ENCODE assay signal across 10 mouse cellular contexts in genomic region chr2:108690091-108690490, GRCm38 (mm10).
DNase-seq lines count a peak whose midpoint lies in the region; ATAC-seq lines count a peak whose summit lies in the region.
"Had no signal": no experiment of that assay in that cellular context is flagged by ENCODE, and none has a peak within 500 bp of the region (broad histone marks: within the 10 kb centered on the region; RNA-seq: fewer than 3 reads in every experiment).

No protein-coding gene starts in this region.

- no peaks in the 10 kb centered on the region for H3K27me3 ChIP-seq in midbrain, embryonic 14.5 days (ENCODE audit: control insufficient read depth, insufficient read depth, low read length)
- H3K27me3 ChIP-seq in midbrain, embryonic 16.5 days (ENCODE audit: control insufficient read depth, insufficient read depth, low read depth, low read length), result no peaks in the 10 kb centered on the region
- H3K27me3 ChIP-seq: heart, embryonic 15.5 days; neural tube, embryonic 13.5 days had no signal

- H3K4me1 ChIP-seq in midbrain, embryonic 14.5 days (ENCODE audit: control insufficient read depth, insufficient read depth, low read length), result no peaks in the 10 kb centered on the region
- H3K4me1 ChIP-seq in midbrain, embryonic 16.5 days (ENCODE audit: control insufficient read depth, insufficient read depth, low read length), result no peaks in the 10 kb centered on the region
- H3K4me1 ChIP-seq: neural tube, embryonic 13.5 days had no signal

- 52% methylated on average over 4 of the region's 4 CpGs for WGBS in midbrain, embryonic 14.5 days
- 53% methylated on average over 4 of the region's 4 CpGs for WGBS in midbrain, embryonic 16.5 days

- intact Hi-C loops in heart, postnatal 36 days (cut with DNase I), result loop anchor here (5.0 kb wide), 1 partner anchor 1002 kb away; no protein-coding TSS in a partner anchor
- intact Hi-C loops in left cerebral cortex, postnatal 14 days (cut with DNase I), result loop anchor here (5.0 kb wide), 1 partner anchor 1002 kb away; no protein-coding TSS in a partner anchor

- peak; percentile 1 for DNase-seq in CD4-positive, CD25-positive, alpha-beta regulatory T cell, adult 2 months (ENCODE audit: low read depth, low spot score)
- peak; percentile 83 for DNase-seq in midbrain, embryonic 14.5 days
- peak; percentile 26 for DNase-seq in cerebellum, adult 9-11 months
- peak; percentile 7 to 40 for DNase-seq in heart, postnatal 36 days
- peak; percentile 16 to 65 for DNase-seq in left cerebral cortex, postnatal 14 days (ENCODE audit: low spot score in 2 of 2)
- DNase-seq in right cerebral cortex, postnatal 14 days, result peak; percentile 67

- H3K36me3 ChIP-seq in midbrain, embryonic 14.5 days (ENCODE audit: control insufficient read depth, insufficient read depth, low read length), result no peaks in the 10 kb centered on the region
- H3K36me3 ChIP-seq in midbrain, embryonic 16.5 days (ENCODE audit: control insufficient read depth, insufficient read depth, low read length), result no peaks in the 10 kb centered on the region
- H3K36me3 ChIP-seq: heart, embryonic 15.5 days; neural tube, embryonic 13.5 days had no signal

- H3K27ac ChIP-seq in midbrain, embryonic 14.5 days (replicated peaks; ENCODE audit: low read depth, low read length), result no peak overlapping the region
- no peak overlapping the region for H3K27ac ChIP-seq in midbrain, embryonic 16.5 days (ENCODE audit: low read length)
- H3K27ac ChIP-seq: heart, embryonic 15.5 days; neural tube, embryonic 13.5 days had no signal

- no peaks in the 10 kb centered on the region for H3K9me3 ChIP-seq in midbrain, embryonic 14.5 days (ENCODE audit: control insufficient read depth, low read length)
- H3K9me3 ChIP-seq in midbrain, embryonic 16.5 days (replicated peaks; ENCODE audit: control insufficient read depth, low read length, poor library complexity, severe bottlenecking), result no peaks in the 10 kb centered on the region
- H3K9me3 ChIP-seq: heart, embryonic 15.5 days; neural tube, embryonic 13.5 days had no signal

- no peak overlapping the region for H3K4me2 ChIP-seq in midbrain, embryonic 14.5 days (ENCODE audit: low read length)
- no peak overlapping the region for H3K4me2 ChIP-seq in midbrain, embryonic 16.5 days (ENCODE audit: low read length)
- H3K4me2 ChIP-seq: heart, embryonic 15.5 days; neural tube, embryonic 13.5 days had no signal

- H3K9ac ChIP-seq in midbrain, embryonic 14.5 days (replicated peaks; ENCODE audit: low read length), result no peak overlapping the region
- H3K9ac ChIP-seq in midbrain, embryonic 16.5 days (ENCODE audit: low read depth, low read length), result no peak overlapping the region
- H3K9ac ChIP-seq: heart, embryonic 15.5 days; neural tube, embryonic 13.5 days had no signal

- no peak overlapping the region for H3K4me3 ChIP-seq in midbrain, embryonic 14.5 days (replicated peaks; ENCODE audit: low read depth, low read length)
- H3K4me3 ChIP-seq in midbrain, embryonic 16.5 days (ENCODE audit: low read depth, low read length), result no peak overlapping the region
- H3K4me3 ChIP-seq: heart, embryonic 15.5 days; neural tube, embryonic 13.5 days had no signal

- no peak for ATAC-seq in CD4-positive, CD25-positive, alpha-beta regulatory T cell, adult 4 months
- no peak; the same call in 1 of the 2 replicates for ATAC-seq in midbrain, embryonic 14.5 days (ENCODE audit: low FRiP score, low TSS enrichment)
- ATAC-seq in midbrain, embryonic 16.5 days, result no peak

Comparison
In these comparisons a context has a peak if more than half of its experiments do, and no peak if none do; other contexts are left out.
1. DNase-seq: peak in every context shown above with its lines; median percentile 83 in midbrain, embryonic 14.5 days; 67 in right cerebral cortex, postnatal 14 days; 40 in left cerebral cortex, postnatal 14 days; 26 in cerebellum, adult 9-11 months; 24 in heart, postnatal 36 days; 1 in CD4-positive, CD25-positive, alpha-beta regulatory T cell, adult 2 months.